Mouse (Mus musculus) MEL (cell line): ENCODE results near the gene Smyd3. TPM values are rescaled to one million over a fixed set of nuclear protein-coding genes. Genes with fewer than 3 reads are reported as not detected.

Experiments used
- DNase-seq: peaks from one replicate; pipeline ENCODE4 v3.0.0; 2011; ENCODE audit warnings: low read depth, low spot score
- H3K27ac ChIP-seq: 2 replicates; pipeline ENCODE4 v1.5.1; 2012; ENCODE audit warnings: low read depth, mild to moderate bottlenecking, control low read depth, low read length, moderate library complexity; ENCODE audit not compliant: control insufficient read depth
- H3K27me3 ChIP-seq, 2 experiments: fragments of 150-350 bp in 1 of 2; sonication (generic) in 1 of 2; 2 replicates each; pipeline ENCODE4 v1.6.1; 2012; ENCODE audit warnings: low read length in 2 of 2, mild to moderate bottlenecking in 2 of 2, improper control_type of control experiment in 1 of 2, moderate library complexity in 1 of 2; ENCODE audit not compliant: insufficient read depth in 2 of 2, control insufficient read depth in 1 of 2
- H3K36me3 ChIP-seq, 2 experiments: 2 replicates each; pipeline ENCODE4 v1.6.1; 2012 to 2014; ENCODE audit warnings: low read length in 2 of 2, improper control_type of control experiment in 1 of 2, inconsistent platforms in 1 of 2, mild to moderate bottlenecking in 1 of 2; ENCODE audit not compliant: insufficient read depth in 2 of 2, control insufficient read depth in 1 of 2
- H3K4me1 ChIP-seq, 2 experiments: fragments of 150-350 bp in 1 of 2; sonication (generic) in 1 of 2; 2 replicates each; pipeline ENCODE4 v1.6.1; 2012; ENCODE audit warnings: low read length in 2 of 2, improper control_type of control experiment in 1 of 2, mild to moderate bottlenecking in 1 of 2; ENCODE audit not compliant: insufficient read depth in 2 of 2, control insufficient read depth in 1 of 2
- H3K4me3 ChIP-seq, 2 experiments: fragments of 150-350 bp in 1 of 2; sonication (generic) in 1 of 2; 2 replicates each; pipeline ENCODE4 v1.5.1; 2012; ENCODE audit warnings: low read depth in 2 of 2, low read length in 2 of 2, mild to moderate bottlenecking in 2 of 2, moderate library complexity in 2 of 2, control low read depth in 1 of 2, improper control_type of control experiment in 1 of 2; ENCODE audit not compliant: control insufficient read depth in 1 of 2, insufficient read depth in 1 of 2
- H3K79me2 ChIP-seq: 2 replicates; pipeline ENCODE4 v1.6.1; 2012; ENCODE audit warnings: mild to moderate bottlenecking, low read length, moderate library complexity; ENCODE audit not compliant: control insufficient read depth, poor library complexity, insufficient read depth
- H3K9ac ChIP-seq: 2 replicates; pipeline ENCODE4 v1.6.1; 2012; ENCODE audit warnings: low read depth, mild to moderate bottlenecking, control low read depth, low read length, moderate library complexity; ENCODE audit not compliant: control insufficient read depth, poor library complexity, severe bottlenecking
- H3K9me3 ChIP-seq: fragments of 150-350 bp; sonication (generic); replicated peaks from 2 replicates; pipeline ENCODE4 v1.6.1; 2012; ENCODE audit warnings: mild to moderate bottlenecking, low read length, improper control_type of control experiment, moderate library complexity; ENCODE audit not compliant: insufficient read depth
- BHLHE40 ChIP-seq: IDR thresholded peaks from 2 replicates; pipeline ENCODE4 v1.6.1; 2012; ENCODE audit warnings: low read depth, mild to moderate bottlenecking, inconsistent platforms, low read length, improper control_type of control experiment, borderline replicate concordance
- CHD1 ChIP-seq: IDR thresholded peaks from 2 replicates; pipeline ENCODE4 v1.6.1; 2012; ENCODE audit warnings: low read depth, mild to moderate bottlenecking, inconsistent platforms, low read length, improper control_type of control experiment
- CTCF ChIP-seq, 3 experiments: IDR thresholded peaks in 2 of 3; conservative IDR thresholded peaks in 1 of 3; 2 replicates each; pipeline ENCODE4 v1.5.1; 2011 to 2012; ENCODE audit warnings: low read length in 3 of 3, low read depth in 2 of 3, mild to moderate bottlenecking in 2 of 3, improper control_type of control experiment in 1 of 3, inconsistent platforms in 1 of 3, mixed read lengths in 1 of 3, moderate library complexity in 1 of 3; ENCODE audit not compliant: control insufficient read depth in 1 of 3, insufficient read depth in 1 of 3, poor library complexity in 1 of 3, severe bottlenecking in 1 of 3
- E2F4 ChIP-seq: IDR thresholded peaks from 2 replicates; pipeline ENCODE4 v1.6.1; 2011; ENCODE audit warnings: low read depth, low read length, improper control_type of control experiment, borderline replicate concordance
- ELF1 ChIP-seq: IDR thresholded peaks from 2 replicates; pipeline ENCODE4 v1.6.1; 2014; ENCODE audit warnings: low read depth, mild to moderate bottlenecking, inconsistent platforms, low read length, improper control_type of control experiment, moderate library complexity
- GATA1 ChIP-seq: IDR thresholded peaks from 2 replicates; pipeline ENCODE4 v1.6.1; 2011; ENCODE audit warnings: low read depth, low read length, improper control_type of control experiment
- JUND ChIP-seq: IDR thresholded peaks from 2 replicates; pipeline ENCODE4 v1.6.1; 2011; ENCODE audit warnings: low read depth, mild to moderate bottlenecking, improper control_type of control experiment, low read length
- KAT2A ChIP-seq: conservative IDR thresholded peaks from 2 replicates; pipeline ENCODE4 v1.6.1; 2012; ENCODE audit warnings: low read depth, low read length, improper control_type of control experiment, inconsistent platforms
- MAFK ChIP-seq: IDR thresholded peaks from 2 replicates; pipeline ENCODE4 v1.6.1; 2011; ENCODE audit warnings: low read depth, mild to moderate bottlenecking, low read length, improper control_type of control experiment, borderline replicate concordance
- MAZ ChIP-seq: IDR thresholded peaks from 2 replicates; pipeline ENCODE4 v1.6.1; 2012; ENCODE audit warnings: low read depth, mild to moderate bottlenecking, inconsistent platforms, low read length, improper control_type of control experiment
- MEF2A ChIP-seq: IDR thresholded peaks from 2 replicates; pipeline ENCODE4 v1.6.1; 2014; ENCODE audit warnings: low read depth, mild to moderate bottlenecking, inconsistent platforms, low read length, improper control_type of control experiment; ENCODE audit not compliant: poor library complexity, insufficient replicate concordance, severe bottlenecking; ENCODE audit errors: extremely low read depth
- MYB ChIP-seq: IDR thresholded peaks from 2 replicates; pipeline ENCODE4 v1.6.1; 2011; ENCODE audit warnings: mild to moderate bottlenecking, low read depth, low read length, improper control_type of control experiment
- MYC ChIP-seq: IDR thresholded peaks from 2 replicates; pipeline ENCODE4 v1.6.1; 2011; ENCODE audit warnings: low read depth, mild to moderate bottlenecking, low read length, improper control_type of control experiment, moderate library complexity
- NELFE ChIP-seq: IDR thresholded peaks from 2 replicates; pipeline ENCODE4 v1.6.1; 2011; ENCODE audit warnings: low read depth, low read length, improper control_type of control experiment
- NRF1 ChIP-seq: IDR thresholded peaks from 2 replicates; pipeline ENCODE4 v1.6.1; 2014; ENCODE audit warnings: low read depth, mild to moderate bottlenecking, inconsistent platforms, low read length, improper control_type of control experiment, moderate library complexity; ENCODE audit not compliant: poor library complexity, insufficient read depth, severe bottlenecking
- POLR2A ChIP-seq, 2 experiments: IDR thresholded peaks; 2 replicates each; pipeline ENCODE4 v1.6.1; 2011 to 2012; ENCODE audit warnings: low read length in 2 of 2, mild to moderate bottlenecking in 2 of 2, control low read depth in 1 of 2, improper control_type of control experiment in 1 of 2, low read depth in 1 of 2, moderate library complexity in 1 of 2; ENCODE audit not compliant: control insufficient read depth in 1 of 2, insufficient read depth in 1 of 2, poor library complexity in 1 of 2
- POLR2AphosphoS5 ChIP-seq: IDR thresholded peaks from 2 replicates; pipeline ENCODE4 v1.6.1; 2012; ENCODE audit warnings: low read depth, borderline replicate concordance, mild to moderate bottlenecking, inconsistent platforms, low read length, moderate library complexity, mixed read lengths
- RAD21 ChIP-seq: IDR thresholded peaks from 2 replicates; pipeline ENCODE4 v1.6.1; 2011; ENCODE audit warnings: mild to moderate bottlenecking, low read depth, low read length, improper control_type of control experiment
- RCOR1 ChIP-seq: IDR thresholded peaks from 2 replicates; pipeline ENCODE4 v1.6.1; 2012; ENCODE audit warnings: low read depth, mild to moderate bottlenecking, inconsistent platforms, low read length, improper control_type of control experiment
- SIN3A ChIP-seq: IDR thresholded peaks from 2 replicates; pipeline ENCODE4 v1.6.1; 2012; ENCODE audit warnings: low read length, improper control_type of control experiment, inconsistent platforms
- SMC3 ChIP-seq: IDR thresholded peaks from 2 replicates; pipeline ENCODE4 v1.6.1; 2011; ENCODE audit warnings: low read depth, low read length, improper control_type of control experiment
- TAL1 ChIP-seq: IDR thresholded peaks from 2 replicates; pipeline ENCODE4 v1.6.1; 2012; ENCODE audit warnings: mild to moderate bottlenecking, inconsistent platforms, low read length, moderate library complexity, mixed read lengths
- TBP ChIP-seq: IDR thresholded peaks from 2 replicates; pipeline ENCODE4 v1.8.0; 2011; ENCODE audit warnings: low read depth, low read length, improper control_type of control experiment
- USF1 ChIP-seq: IDR thresholded peaks from 2 replicates; pipeline ENCODE4 v1.6.1; 2014; ENCODE audit warnings: low read depth, mild to moderate bottlenecking, inconsistent platforms, low read length, improper control_type of control experiment, moderate library complexity
- USF2 ChIP-seq, 2 experiments: IDR thresholded peaks; 2 replicates each; pipeline ENCODE4 v1.6.1; 2011 to 2012; ENCODE audit warnings: improper control_type of control experiment in 2 of 2, low read length in 2 of 2, borderline replicate concordance in 1 of 2, inconsistent platforms in 1 of 2, low read depth in 1 of 2, mild to moderate bottlenecking in 1 of 2; ENCODE audit not compliant: insufficient read depth in 1 of 2
- ZC3H11A ChIP-seq: IDR thresholded peaks from 2 replicates; pipeline ENCODE4 v1.6.1; 2012; ENCODE audit warnings: low read depth, mild to moderate bottlenecking, inconsistent platforms, low read length, improper control_type of control experiment
- ZKSCAN1 ChIP-seq: IDR thresholded peaks from 2 replicates; pipeline ENCODE4 v1.6.1; 2012; ENCODE audit warnings: low read depth, mild to moderate bottlenecking, inconsistent platforms, low read length, improper control_type of control experiment, moderate library complexity
- ZMIZ1 ChIP-seq: IDR thresholded peaks from 2 replicates; pipeline ENCODE4 v1.6.1; 2012; ENCODE audit warnings: low read depth, mild to moderate bottlenecking, inconsistent platforms, low read length, improper control_type of control experiment, moderate library complexity
- ZNF384 ChIP-seq: IDR thresholded peaks from 2 replicates; pipeline ENCODE4 v1.6.1; 2012; ENCODE audit warnings: low read depth, mild to moderate bottlenecking, inconsistent platforms, low read length, improper control_type of control experiment
- polyA plus RNA-seq, 2 experiments: library from polyadenylated mRNA; stranded (reverse) in 1 of 2; unstranded in 1 of 2; fragments of >175 nt in 1 of 2; fragments of >200 nt in 1 of 2; gene quantifications; 2 replicates each; pipeline versions ENCODE4 v1.2.1 to v1.2.4; 2012; ENCODE audit warnings: low replicate concordance in 2 of 2, low read depth in 1 of 2; ENCODE audit not compliant: insufficient read length in 2 of 2, insufficient read depth in 1 of 2, missing spikeins in 1 of 2
- total RNA-seq: library from RNA; depleted of rRNA; stranded (reverse); fragments of 300-350 nt; gene quantifications from 2 replicates; pipeline ENCODE4 v1.2.3, GENCODE M21; 2012

Smyd3 gene
- total and polyA plus RNA-seq, 3 experiments: 13.3 to 18.2 TPM; not detected in 1

GRCm38 (mm10) chr1:179003406-179004132 is 514.3 kb downstream of the Smyd3 start:
- no peaks in the 10 kb centered on the region for H3K4me1 ChIP-seq
- no peaks in the 10 kb centered on the region for H3K36me3 ChIP-seq
- DNase-seq: no peak
- TF ChIP-seq ZMIZ1 (no peak), SIN3A (no peak), CHD1 (no peak), BHLHE40 (no peak), KAT2A (no peak), ELF1 (no peak), TBP (no peak), JUND (no peak), E2F4 (no peak), ZC3H11A (no peak), ZNF384 (no peak), GATA1 (no peak), MYB (no peak), POLR2AphosphoS5 (no peak), MYC (no peak), RCOR1 (no peak), MAFK (no peak), ZKSCAN1 (no peak)
- H3K9ac ChIP-seq: no peak overlapping the region
- no peaks in the 10 kb centered on the region for H3K27me3 ChIP-seq
- no peak overlapping the region for H3K27ac ChIP-seq
- H3K79me2 ChIP-seq: no peaks in the 10 kb centered on the region
- H3K4me3 ChIP-seq: no peak overlapping the region
- no peaks in the 10 kb centered on the region for H3K9me3 ChIP-seq

GRCm38 (mm10) chr1:178999876-179000528 is 517.8 kb downstream of the Smyd3 start:
- Histone ChIP-seq H3K4me1 (no peaks in the 10 kb centered on the region), H3K27ac (no peak overlapping the region), H3K79me2 (no peaks in the 10 kb centered on the region), H3K36me3 (no peaks in the 10 kb centered on the region), H3K27me3 (no peaks in the 10 kb centered on the region), H3K4me3 (no peak overlapping the region), H3K9ac (no peak overlapping the region), H3K9me3 (no peaks in the 10 kb centered on the region)
- DNase-seq: no peak
- TF ChIP-seq USF2 (IDR thresholded peaks at IDR 0.05; ENCODE audit: borderline replicate concordance in 1 of 2, insufficient read depth in 1 of 2, low read depth in 1 of 2, low read length in 2 of 2) (no peak), JUND (no peak), ZKSCAN1 (no peak), MAZ (no peak), ELF1 (no peak), MYC (no peak), CTCF (IDR thresholded peaks at IDR 0.05 in 2 of 3, conservative IDR thresholded peaks at IDR 0.05 in 1 of 3; ENCODE audit: control insufficient read depth in 1 of 3, insufficient read depth in 1 of 3, low read depth in 2 of 3, low read length in 3 of 3, poor library complexity in 1 of 3, severe bottlenecking in 1 of 3) (no peak), NRF1 (no peak), POLR2A (IDR thresholded peaks at IDR 0.05; ENCODE audit: control insufficient read depth in 1 of 2, insufficient read depth in 1 of 2, low read depth in 1 of 2, low read length in 2 of 2, poor library complexity in 1 of 2) (no peak), GATA1 (no peak), MEF2A (no peak), TAL1 (no peak), POLR2AphosphoS5 (no peak), RAD21 (no peak), SMC3 (no peak), USF1 (no peak), NELFE (no peak), E2F4 (no peak)
